Mouse (Mus musculus) lung, postnatal 0 days (tissue): Measurements from ENCODE around the gene Dcaf6.

Experiments used
- CTCF ChIP-seq: IDR thresholded peaks from 2 replicates; pipeline ENCODE4 v1.5.1; 2016; ENCODE audit warnings: antibody characterized with exemption, mild to moderate bottlenecking
- EP300 ChIP-seq: IDR thresholded peaks from 2 replicates; pipeline ENCODE4 v1.6.1; 2016; ENCODE audit warnings: antibody characterized with exemption, mild to moderate bottlenecking, control low read depth

GRCm38 (mm10) chr1:165344453-165344852 is 115.8 kb downstream of the Dcaf6 start:
- no peak for TF ChIP-seq CTCF
- TF ChIP-seq EP300 = no peak
